Mouse (Mus musculus): ENCODE results near the gene March1. TPM values are rescaled to one million over a fixed set of nuclear protein-coding genes. Genes with fewer than 3 reads are reported as not detected.

Gene March1
- total RNA-seq (2021): 1 to 10 TPM; 1.7 to 3.6 TPM
- long read RNA-seq, experiment 1: 0 reads
- long read RNA-seq, experiment 2: 0 reads

DNA sequence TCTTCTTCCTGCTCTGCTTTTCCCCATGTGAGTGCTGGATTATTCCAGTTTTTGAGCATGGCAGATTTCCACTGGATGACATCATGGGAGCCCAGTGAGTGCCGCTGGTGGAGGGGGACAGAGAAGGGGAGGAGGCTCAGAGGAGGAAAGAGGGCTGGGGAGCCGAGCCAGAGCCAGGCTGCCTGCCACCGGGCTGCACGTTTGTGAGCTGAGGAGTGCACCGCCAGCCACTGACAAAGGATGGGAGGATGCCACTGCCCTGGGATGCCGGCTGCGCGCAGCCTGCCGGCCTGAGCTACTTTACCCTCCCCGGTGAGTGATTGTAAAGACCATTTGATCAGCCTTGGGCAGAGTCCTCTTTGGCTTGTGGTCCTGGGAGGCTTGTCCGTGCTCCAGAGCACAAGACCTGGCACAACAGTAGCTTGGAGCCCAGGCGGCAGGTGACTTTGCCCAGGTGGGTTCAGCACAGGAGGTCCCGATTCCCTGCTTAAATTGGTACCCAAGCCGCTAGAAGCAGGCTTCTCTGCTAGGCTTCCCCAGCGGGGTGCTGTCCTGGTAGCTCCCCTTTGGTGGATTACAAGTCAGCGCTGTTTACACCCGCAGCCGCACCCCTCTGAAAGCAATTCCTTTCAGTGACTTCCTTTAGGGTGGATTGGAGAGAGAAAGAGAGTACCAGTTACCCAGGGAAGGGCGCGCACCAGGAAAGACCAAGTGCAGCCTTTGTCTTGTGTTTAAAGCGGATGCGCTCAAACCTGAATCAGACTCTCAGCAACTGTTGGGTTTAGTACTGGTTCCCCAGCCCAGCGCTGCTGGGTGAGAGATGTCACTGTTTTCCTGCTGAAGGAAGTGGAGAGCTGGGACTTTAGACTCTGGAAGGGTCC, at the start of gene March1:
March1 (plus strand) TSS at position 30 of the 881 bp plus-strand sequence.
- DNase-seq (ENCODE audit: low spot score in 2 of 2): no peak

- no peak for DNase-seq (ENCODE audit: low spot score in 2 of 2)
Measured at GRCm38 (mm10) chr8:65586909-65587308, 30.8 kb upstream of the March1 start.

DNA sequence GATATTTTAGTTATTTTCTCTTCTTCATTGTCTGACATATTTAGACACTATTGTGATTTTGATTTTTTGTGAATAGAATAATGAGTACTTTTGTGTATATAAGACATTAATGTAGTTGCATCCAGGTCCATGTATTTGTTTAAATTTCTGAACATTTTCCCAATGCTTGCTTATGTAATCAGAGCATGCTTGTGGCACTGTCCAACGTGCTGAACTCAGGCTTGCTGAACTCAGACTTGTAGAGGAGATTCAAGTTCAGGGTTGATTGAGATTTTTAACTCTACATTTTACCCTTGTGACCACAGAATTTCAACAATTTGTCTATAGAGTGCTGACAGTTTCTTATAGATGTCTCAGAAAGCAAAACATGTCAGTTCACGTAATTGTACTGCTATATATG, 14.5 kb upstream of the March1 start:
- DNase-seq (ENCODE audit: low spot score in 2 of 2): no peak

- no peak for DNase-seq (ENCODE audit: low spot score in 2 of 2)
Measured at GRCm38 (mm10) chr8:65609509-65609908, 8.2 kb upstream of the March1 start.

GRCm38 (mm10) chr8:65618966-65619365, 1.3 kb downstream of the March1 start:
- DNase-seq (ENCODE audit: low spot score in 2 of 2): no peak

DNA sequence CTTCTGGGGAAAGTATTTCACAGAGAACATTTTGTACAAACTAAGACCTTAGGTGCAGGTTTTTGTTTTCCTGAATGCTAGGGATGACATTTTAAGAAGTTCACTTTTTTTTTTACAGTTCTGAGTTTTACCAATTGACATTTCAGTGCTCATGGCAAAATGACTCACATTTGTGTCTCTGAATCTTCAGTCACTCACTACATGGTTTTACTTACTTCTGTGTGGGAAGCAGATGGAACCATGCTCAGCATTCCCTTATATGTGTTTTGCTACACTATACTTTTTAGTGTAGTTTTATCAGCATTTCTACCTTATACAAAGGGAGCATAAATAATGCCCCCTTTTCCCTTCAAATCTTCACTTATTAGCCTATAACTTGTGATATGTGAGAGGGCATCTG, 27.2 kb downstream of the March1 start:
- no peak for DNase-seq (ENCODE audit: low spot score in 2 of 2)

- no peak for DNase-seq (ENCODE audit: low spot score in 2 of 2)
Measured at GRCm38 (mm10) chr8:65645502-65645901, 27.8 kb downstream of the March1 start.

DNA sequence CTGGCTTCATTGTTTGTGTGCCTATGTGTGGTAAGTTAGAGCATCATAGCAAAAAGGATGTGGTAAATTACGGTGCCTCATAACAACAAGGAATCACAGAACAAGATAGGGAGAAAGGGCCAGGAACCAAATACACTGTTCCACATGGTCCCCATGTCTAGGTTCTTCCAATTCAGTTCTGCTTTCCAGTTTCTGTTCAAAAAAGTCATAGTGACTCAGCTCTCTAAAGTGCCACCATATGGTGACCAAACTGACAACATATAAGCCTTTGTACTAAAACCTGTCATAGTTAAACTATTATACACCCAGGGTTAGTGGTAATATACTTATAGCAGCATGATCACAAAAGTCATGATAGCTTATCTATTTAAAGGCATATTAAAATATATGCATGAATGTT, 28.2 kb downstream of the March1 start:
- no peak for DNase-seq (ENCODE audit: low spot score in 2 of 2)

- DNase-seq (ENCODE audit: low spot score in 2 of 2): no peak
Measured at GRCm38 (mm10) chr8:65655924-65656323, 38.2 kb downstream of the March1 start.

- no peak for DNase-seq (ENCODE audit: low spot score in 2 of 2)
Measured at GRCm38 (mm10) chr8:65661885-65662284, 44.2 kb downstream of the March1 start.

DNA sequence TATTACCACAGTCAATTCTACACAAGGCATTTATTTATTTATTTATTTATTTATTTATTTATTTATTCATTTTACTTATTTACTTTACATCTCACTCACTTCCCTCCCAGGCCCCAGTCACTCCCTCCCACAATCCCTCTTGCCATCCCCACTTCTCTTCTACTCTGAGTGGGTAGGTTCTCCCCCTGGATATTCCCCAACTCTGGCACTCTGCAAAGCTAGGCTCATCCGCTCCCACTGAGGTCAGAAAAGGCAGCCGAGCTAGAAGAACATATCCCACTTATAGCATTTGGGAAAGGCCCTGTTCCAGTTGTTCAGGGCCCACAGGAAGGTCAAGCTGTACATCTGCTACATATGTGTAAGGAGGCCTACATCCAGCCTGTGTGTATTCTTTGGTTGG, 48.1 kb downstream of the March1 start:
- DNase-seq (ENCODE audit: low spot score in 2 of 2): no peak

DNA sequence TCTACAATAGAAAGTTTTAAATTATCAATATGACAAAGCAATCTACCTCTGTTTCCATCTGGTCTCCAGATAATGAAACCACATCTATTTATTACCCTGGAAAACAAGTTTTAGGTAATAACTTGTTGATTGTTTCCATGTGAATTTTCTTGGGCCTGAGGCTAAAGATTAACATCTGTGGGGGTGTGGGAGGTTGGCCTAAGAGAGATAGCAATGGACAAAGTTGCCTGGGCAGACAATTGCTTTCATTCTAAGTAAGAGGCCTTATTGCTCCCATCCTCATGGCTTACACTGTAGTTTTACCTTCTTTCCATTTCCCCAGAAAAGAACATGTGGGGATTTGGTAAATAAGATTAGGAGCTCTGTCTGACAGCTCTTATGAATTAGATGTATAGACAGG, 125.4 kb downstream of the March1 start:
- no peak for DNase-seq (ENCODE audit: low spot score in 2 of 2)

GRCm38 (mm10) chr8:65775815-65776214, 158.1 kb downstream of the March1 start:
- no peak for DNase-seq (ENCODE audit: low spot score in 2 of 2)

- no peak for DNase-seq (ENCODE audit: low spot score in 2 of 2)
Measured at GRCm38 (mm10) chr8:65781156-65781555, 163.5 kb downstream of the March1 start.

- DNase-seq (ENCODE audit: low spot score in 2 of 2): no peak
Measured at GRCm38 (mm10) chr8:65812971-65813370, 195.3 kb downstream of the March1 start.

- no peak for DNase-seq (ENCODE audit: low spot score in 2 of 2)
Measured at GRCm38 (mm10) chr8:65922294-65923019, 304.8 kb downstream of the March1 start.

GRCm38 (mm10) chr8:65956948-65957347, 339.2 kb downstream of the March1 start:
- no peak for DNase-seq (ENCODE audit: low spot score in 2 of 2)

GRCm38 (mm10) chr8:65957492-65957891, 339.8 kb downstream of the March1 start:
- DNase-seq (ENCODE audit: low spot score in 2 of 2): no peak

DNA sequence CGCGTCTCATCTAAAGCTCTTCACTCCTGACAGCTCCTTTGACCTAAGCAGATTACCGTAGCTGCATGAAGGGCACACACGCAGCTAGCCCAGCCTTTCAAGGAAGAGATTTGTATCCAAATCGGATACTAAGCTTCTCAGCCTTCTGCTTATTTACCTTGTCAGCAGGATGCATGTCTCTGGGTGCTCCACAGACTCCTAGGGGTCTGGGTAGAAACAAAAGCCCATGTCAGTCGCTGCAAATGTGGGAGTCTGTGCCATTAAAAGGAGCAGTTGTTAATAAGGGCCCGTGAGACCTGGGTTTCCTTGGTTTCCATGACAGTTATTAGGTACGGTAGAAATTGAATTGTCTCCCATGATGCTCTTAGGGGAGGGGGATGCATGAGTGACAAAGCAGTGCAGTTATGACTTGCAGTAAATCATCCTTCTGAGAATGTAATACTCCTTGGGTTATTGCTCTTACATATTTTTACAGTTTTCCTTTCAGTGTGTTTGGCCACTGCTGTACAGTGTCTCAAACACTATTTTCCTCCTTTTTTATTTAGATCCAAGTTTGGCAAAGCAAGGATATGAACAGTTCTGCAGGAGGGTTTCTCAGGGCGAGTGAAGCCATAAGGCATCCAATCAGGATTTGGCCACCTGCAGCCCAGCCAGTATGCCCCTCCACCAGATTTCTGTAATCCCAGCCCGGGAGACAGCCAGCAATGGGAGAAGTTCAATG, 349.0 kb downstream of the March1 start:
- DNase-seq (ENCODE audit: low spot score in 2 of 2): no peak

- DNase-seq (ENCODE audit: low spot score in 2 of 2): no peak
Measured at GRCm38 (mm10) chr8:65967223-65967778, 349.6 kb downstream of the March1 start.

- DNase-seq (ENCODE audit: low spot score in 2 of 2): no peak
Measured at GRCm38 (mm10) chr8:65976905-65977304, 359.2 kb downstream of the March1 start.

Data from adrenal gland, adult 18-20 months (tissue).